Mouse (Mus musculus): ENCODE data around the gene Ak4.

Ak4 gene

GRCm38 (mm10) chr4:101511768-101512521 is 92.9 kb downstream of the Ak4 start:
- DNase-seq (ENCODE audit: low spot score in 2 of 2): no peak

DNA sequence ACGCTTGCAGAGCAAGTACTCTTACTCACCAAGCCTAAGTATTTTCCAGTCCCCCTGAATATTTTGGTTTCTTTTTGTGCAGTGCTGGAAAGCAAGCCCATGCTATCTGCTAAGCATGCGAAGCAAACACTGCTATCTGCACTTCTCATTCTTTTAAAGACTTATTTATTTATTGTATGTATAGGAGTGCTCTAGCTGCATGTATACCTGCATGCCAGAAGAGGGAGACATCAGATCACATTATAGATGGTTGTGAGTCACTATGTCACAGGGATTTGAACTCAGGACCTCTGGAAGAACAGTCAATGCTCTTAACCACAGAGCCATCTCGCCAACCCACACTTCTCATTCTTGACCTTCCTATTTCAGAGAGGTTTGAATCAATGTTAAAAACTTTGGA is 94.2 kb downstream of the Ak4 start:
- no peak for DNase-seq (ENCODE audit: low spot score in 2 of 2)

GRCm38 (mm10) chr4:101515853-101516252 is 96.8 kb downstream of the Ak4 start:
- DNase-seq (ENCODE audit: low spot score in 2 of 2): no peak

Measured in spleen, postnatal 4 days (tissue).